Mouse (Mus musculus) ZHBTc4 (cell line): ENCODE measurements at regions not wholly inside any gene's neighbourhood (a gene's known extent, or its start where the extent isn't known, plus 50 kb on each side); places are given as distances from the start of the nearest gene placed in this dataset.

ENCODE experiments used
- DNase-seq: peaks from one replicate; pipeline ENCODE4 v3.0.0-alpha.2; 2011; ENCODE audit warnings: low read depth, low spot score

GRCm38 (mm10) chr11:22644010-22644625, 132.2 kb downstream of the Tmem17 start:
- no peak for DNase-seq

- DNase-seq = no peak
Observed at GRCm38 (mm10) chr11:22644877-22645276, 133.0 kb downstream of the Tmem17 start.

GRCm38 (mm10) chr11:22646192-22646936, 134.5 kb downstream of the Tmem17 start:
- DNase-seq = no peak

GRCm38 (mm10) chr11:22648275-22648674, 136.4 kb downstream of the Tmem17 start:
- no peak for DNase-seq

GRCm38 (mm10) chr11:22650771-22651170, 138.9 kb downstream of the Tmem17 start:
- DNase-seq = peak; percentile 36

- no peak for DNase-seq
Observed at GRCm38 (mm10) chr11:22651313-22651712, 139.4 kb downstream of the Tmem17 start.

- DNase-seq = no peak
Observed at GRCm38 (mm10) chr11:22651911-22652310, 140.0 kb downstream of the Tmem17 start.

GRCm38 (mm10) chr11:22652931-22653330, 141.0 kb downstream of the Tmem17 start:
- no peak for DNase-seq

GRCm38 (mm10) chr11:22653366-22653765, 141.5 kb downstream of the Tmem17 start:
- no peak for DNase-seq

GRCm38 (mm10) chr11:22657635-22658034, 145.7 kb downstream of the Tmem17 start:
- no peak for DNase-seq

- DNase-seq = no peak
Observed at GRCm38 (mm10) chr11:22661072-22661471, 149.2 kb downstream of the Tmem17 start.

- no peak for DNase-seq
Observed at GRCm38 (mm10) chr11:22661713-22662551, 150.0 kb downstream of the Tmem17 start.

- DNase-seq = no peak
Observed at GRCm38 (mm10) chr11:22665978-22666377, 154.1 kb downstream of the Tmem17 start.

- no peak for DNase-seq
Observed at GRCm38 (mm10) chr11:22666378-22666777, 154.5 kb downstream of the Tmem17 start.

- no peak for DNase-seq
Observed at GRCm38 (mm10) chr11:22668220-22668619, 156.3 kb downstream of the Tmem17 start.

GRCm38 (mm10) chr11:22669267-22669666, 157.4 kb downstream of the Tmem17 start:
- DNase-seq = no peak

GRCm38 (mm10) chr11:22671791-22672490, 160.1 kb downstream of the Tmem17 start:
- DNase-seq = no peak

GRCm38 (mm10) chr11:22675047-22675446, 163.2 kb downstream of the Tmem17 start:
- DNase-seq = no peak

- no peak for DNase-seq
Observed at GRCm38 (mm10) chr11:22675754-22676153, 163.9 kb downstream of the Tmem17 start.

GRCm38 (mm10) chr11:22677337-22677736, 165.4 kb downstream of the Tmem17 start:
- peak; percentile 60 for DNase-seq

- DNase-seq = no peak
Observed at GRCm38 (mm10) chr11:22684576-22684975, 172.7 kb downstream of the Tmem17 start.

- DNase-seq = no peak
Observed at GRCm38 (mm10) chr11:22690829-22691228, 169.9 kb downstream of the B3gnt2 start.
